Mouse (Mus musculus): ENCODE measurements around the gene Slc44a1.

GRCm38 (mm10) chr4:53462069-53462468 lies 21.9 kb downstream of the Slc44a1 start:
- TF ChIP-seq POLR2A (IDR thresholded peaks at IDR 0.05; ENCODE audit: insufficient read depth, low read depth, low read length) = no peak
- no peak for TF ChIP-seq CTCF (IDR thresholded peaks at IDR 0.05; ENCODE audit: insufficient read depth, low read depth, low read length)
